Mouse (Mus musculus) adrenal gland, postnatal 10 days (tissue): ENCODE measurements around the gene Trim67. TPM values are rescaled to one million over a fixed set of nuclear protein-coding genes. Genes with fewer than 3 reads are reported as not detected.

Experiments used
- DNase-seq: peaks from one replicate; pipeline ENCODE4 v3.0.0; 2021; ENCODE audit warnings: mixed read lengths
- total RNA-seq, 2 experiments: library from RNA; stranded (reverse); gene quantifications; 2 replicates each; pipeline ENCODE4 v1.2.3; 2021

The Trim67 gene
- total RNA-seq, 2 experiments from 2014 or later = 2.9 to 6.5 TPM

DNA sequence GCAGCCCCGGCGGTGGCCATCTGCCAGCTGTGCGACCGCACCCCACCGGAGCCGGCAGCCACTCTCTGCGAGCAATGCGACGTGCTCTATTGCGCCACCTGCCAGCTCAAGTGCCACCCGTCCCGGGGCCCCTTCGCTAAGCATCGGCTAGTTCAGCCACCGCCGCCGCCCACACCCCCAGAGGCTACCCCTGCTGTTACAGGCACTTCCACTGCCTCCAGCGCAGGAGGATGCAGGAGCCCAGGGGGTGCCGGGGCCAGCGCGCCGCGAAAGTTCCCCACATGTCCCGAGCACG is 1.5 kb downstream of the Trim67 start:
- peak; percentile 75 for DNase-seq

DNA sequence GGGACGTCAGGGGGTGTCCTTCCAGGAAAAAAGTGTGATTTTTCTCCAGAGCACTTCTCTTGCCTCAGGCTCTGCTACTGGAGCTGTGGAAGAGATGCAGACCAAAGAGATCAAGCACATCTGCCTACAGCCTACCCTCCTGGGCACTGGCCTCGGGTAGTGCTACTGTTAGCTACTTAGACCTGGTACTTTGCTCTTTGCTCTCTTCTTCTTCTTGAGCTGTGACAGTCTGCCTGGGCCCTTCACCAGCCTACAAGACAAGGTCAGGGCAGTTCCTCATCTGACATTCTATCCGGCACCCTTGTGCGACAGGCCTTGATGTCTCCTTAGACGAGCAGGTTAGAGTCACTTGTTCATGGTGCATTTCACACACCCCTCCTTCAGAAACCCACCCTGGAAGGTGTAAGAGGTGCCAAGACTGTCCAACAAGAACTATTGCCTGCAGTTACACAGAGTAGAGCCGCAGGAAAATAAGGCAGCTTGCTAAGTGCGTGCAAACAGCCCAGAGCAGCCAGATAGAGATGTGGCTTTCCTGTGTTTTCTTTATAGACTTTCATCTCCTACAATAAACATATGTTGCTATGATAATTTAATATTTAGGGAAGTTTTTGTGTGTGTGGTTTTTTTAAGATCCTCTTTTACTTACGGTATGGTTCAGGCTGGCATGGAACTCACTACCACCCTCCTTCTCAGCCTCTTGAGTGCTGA is 3.0 kb downstream of the Trim67 start:
- no peak for DNase-seq

- no peak for DNase-seq
Observed at GRCm38 (mm10) chr8:124800542-124800941, 7.7 kb downstream of the Trim67 start.

DNA sequence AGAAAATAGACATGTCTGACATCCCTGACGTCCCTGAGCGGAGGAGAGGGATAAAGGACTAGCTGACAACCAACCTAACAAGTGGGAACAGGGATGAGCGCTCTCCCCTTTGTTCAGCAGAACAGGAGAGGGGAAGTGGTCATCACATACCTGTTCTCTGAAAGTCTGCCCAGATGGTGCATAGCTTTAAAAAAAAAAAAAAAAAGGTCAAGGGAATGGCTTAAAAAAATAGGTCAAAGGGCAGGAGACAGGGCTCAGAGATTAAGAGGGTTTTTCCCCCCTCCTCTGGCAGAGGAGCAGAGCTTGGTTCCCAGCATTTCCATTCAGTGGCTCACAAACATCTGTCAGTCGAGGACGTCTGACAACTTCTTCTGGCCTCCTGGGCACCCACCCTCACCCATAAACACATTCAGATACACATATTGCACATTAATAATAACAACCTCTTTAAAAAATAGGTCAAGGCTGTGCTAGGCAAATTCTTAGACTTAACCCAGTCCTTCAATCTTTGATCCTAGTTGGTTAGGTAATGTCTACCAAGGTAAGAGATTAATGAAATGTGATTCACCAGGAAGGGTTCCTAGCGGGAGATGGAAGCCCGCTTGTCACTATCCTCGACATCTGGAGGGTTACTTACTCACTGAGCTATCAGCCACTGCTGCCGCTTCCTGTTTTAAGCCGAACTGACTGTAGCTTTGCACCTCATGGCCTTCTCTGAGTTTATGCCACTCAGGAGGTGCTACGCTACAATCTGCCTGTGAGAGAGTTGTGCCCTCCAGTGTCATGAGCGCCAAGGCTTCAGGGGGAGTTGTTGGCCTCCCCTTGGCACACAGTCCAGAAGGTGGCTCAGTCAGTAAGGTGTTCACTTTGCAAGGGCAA is 11.2 kb downstream of the Trim67 start:
- DNase-seq = no peak

GRCm38 (mm10) chr8:124805990-124806389 is 13.1 kb downstream of the Trim67 start:
- no peak for DNase-seq

- no peak for DNase-seq
Observed at GRCm38 (mm10) chr8:124809419-124809818, 16.5 kb downstream of the Trim67 start.

- no peak for DNase-seq
Observed at GRCm38 (mm10) chr8:124810056-124810610, 17.2 kb downstream of the Trim67 start.

- DNase-seq = no peak
Observed at GRCm38 (mm10) chr8:124810689-124811394, 17.9 kb downstream of the Trim67 start.

DNA sequence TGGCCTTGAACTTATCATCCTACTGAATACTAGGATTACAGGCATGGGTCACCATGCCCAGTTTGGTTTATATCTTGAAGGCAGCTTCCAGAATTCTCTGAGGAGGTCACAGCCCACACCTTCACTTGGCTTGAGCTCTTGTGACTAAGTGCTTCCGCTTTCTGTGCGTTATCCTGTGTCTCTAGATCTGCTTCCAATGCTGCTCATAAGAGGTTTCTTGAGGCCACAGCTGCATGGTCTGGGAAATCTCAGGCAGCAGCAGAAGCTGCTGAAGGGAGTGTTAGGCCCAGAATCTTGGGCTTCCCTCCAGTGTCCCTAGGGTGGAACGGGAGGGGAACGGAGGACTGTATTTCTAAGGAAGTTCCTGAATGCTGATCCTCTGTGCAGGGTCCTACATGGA is 20.4 kb downstream of the Trim67 start:
- DNase-seq = no peak

GRCm38 (mm10) chr8:124815870-124816269 is 23.0 kb downstream of the Trim67 start:
- no peak for DNase-seq

- DNase-seq = no peak
Observed at GRCm38 (mm10) chr8:124816866-124817265, 24.0 kb downstream of the Trim67 start.

DNA sequence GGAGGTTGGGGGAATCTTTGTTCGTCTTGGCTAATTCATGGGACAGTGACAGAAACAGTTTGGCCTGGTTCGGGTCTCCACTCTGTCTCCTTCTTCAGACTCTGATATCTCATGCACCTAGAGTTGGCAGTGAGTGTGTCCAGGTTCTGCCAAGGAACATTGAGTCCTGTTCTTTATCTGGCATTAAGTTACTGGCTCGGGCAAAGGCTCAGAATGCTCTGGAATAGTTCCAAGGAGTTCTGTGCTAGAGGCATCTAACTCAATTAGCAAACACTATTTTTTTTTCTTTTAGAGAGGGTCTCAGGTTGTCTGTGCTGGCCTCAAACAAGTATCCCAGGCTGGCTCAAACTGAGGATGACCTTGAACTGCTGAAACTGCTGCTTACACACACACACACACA is 24.5 kb downstream of the Trim67 start:
- no peak for DNase-seq

DNA sequence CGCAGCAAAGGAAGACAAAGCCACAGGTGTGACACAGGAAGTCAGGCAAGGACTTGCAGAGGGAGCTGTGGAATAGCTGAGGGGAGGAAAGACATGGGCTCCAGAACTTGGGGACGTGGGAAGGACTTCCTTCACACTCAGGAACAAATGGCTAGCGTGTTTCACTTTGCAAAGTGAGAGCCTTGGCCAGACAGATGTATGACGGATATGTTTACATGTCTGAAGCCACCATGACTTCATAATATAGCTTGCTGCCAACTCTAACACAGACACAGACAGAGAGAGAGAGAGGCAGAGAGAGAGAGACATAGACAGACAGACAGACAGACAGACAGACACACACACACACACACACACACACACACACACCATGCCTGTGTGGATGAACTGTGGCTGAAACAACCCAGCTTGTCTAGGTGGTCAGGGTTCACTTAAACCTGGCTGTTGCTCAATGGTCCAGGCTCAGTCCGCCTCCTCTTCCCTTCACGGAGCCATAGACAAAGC is 26.8 kb downstream of the Trim67 start:
- no peak for DNase-seq

- DNase-seq = peak; percentile 43
Observed at GRCm38 (mm10) chr8:124820125-124820524, 27.2 kb downstream of the Trim67 start.

GRCm38 (mm10) chr8:124823497-124823896 is 30.6 kb downstream of the Trim67 start:
- DNase-seq = no peak

- DNase-seq = peak; percentile 75
Observed at GRCm38 (mm10) chr8:124826658-124827057, 33.8 kb downstream of the Trim67 start.

- peak; percentile 77 for DNase-seq
Observed at GRCm38 (mm10) chr8:124827387-124827786, 34.5 kb downstream of the Trim67 start.

GRCm38 (mm10) chr8:124828561-124829240 is 35.8 kb downstream of the Trim67 start:
- DNase-seq = no peak

DNA sequence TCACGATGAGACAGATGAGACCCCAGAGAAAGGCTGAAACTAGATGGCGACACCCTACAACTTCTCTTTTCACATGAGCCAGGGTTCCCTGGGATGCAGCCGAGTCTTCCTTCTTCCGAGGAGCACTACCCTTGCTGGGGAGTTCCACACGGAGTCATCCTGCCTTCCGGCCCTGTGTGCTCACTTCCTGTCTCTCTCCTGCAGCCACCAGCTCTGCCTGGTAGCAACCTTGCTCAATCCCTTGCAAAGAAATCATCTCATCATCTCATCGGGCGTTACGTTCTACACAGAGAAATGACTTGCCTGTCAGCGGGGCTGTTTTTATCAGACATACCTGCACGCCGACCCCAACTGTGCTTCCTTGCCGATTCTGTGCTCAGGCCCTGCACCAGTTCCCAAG is 37.2 kb downstream of the Trim67 start:
- DNase-seq = no peak

GRCm38 (mm10) chr8:124831531-124831930 is 38.6 kb downstream of the Trim67 start:
- peak; percentile 73 for DNase-seq

- DNase-seq = no peak
Observed at GRCm38 (mm10) chr8:124831941-124832340, 39.0 kb downstream of the Trim67 start.
